Mouse (Mus musculus) urinary bladder, postnatal 25 days (tissue): ENCODE results near the gene Mindy2.
"Not testable (repeated sequence)": the region's sequence is repeated elsewhere in the genome, so short reads cannot be mapped to it uniquely, and the experiment has no call there.

Source experiments
- DNase-seq: peaks from one replicate; pipeline ENCODE4 v3.0.0; 2022; ENCODE audit warnings: low spot score

The Mindy2 gene

DNA sequence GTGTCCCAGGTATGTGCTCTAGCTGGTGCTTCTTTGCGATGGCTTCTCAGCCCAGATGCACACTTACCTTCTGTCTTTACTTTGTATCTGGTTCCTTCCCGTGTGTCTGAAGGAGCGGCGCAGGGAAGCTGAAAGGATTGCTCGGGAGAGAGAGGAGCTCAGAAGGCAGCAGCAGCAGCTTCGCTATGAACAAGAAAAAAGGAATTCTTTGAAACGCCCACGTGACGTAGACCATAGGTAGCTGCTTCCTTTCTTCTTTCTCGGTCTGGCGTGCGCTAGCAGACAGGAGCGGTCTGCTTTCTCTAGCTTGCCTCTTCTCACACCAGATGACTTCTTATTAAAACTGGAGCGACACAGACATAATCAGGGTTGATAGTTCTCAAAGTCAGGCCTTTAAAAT lies 72.3 kb downstream of the Mindy2 start:
- no peak for DNase-seq

DNA sequence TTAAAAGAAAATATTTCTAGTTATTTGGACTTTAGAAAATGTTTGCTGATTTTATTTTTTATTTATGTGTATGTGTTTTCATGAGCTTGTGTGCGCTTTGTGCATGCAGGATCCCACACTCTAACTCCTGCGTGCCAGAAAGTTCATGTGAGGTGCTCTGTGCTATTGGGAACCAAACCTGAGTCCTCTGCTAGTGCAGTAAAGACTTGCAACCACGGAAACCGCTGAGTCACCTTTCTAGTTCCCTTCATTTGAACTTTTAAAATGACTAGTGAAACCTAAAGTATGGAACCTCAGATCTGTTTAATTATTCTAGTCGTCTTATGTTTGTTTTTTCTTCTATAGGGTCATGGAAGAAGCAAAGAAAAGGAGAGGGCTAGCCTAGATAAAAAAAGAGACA lies 76.0 kb downstream of the Mindy2 start:
- DNase-seq, result no peak

DNA sequence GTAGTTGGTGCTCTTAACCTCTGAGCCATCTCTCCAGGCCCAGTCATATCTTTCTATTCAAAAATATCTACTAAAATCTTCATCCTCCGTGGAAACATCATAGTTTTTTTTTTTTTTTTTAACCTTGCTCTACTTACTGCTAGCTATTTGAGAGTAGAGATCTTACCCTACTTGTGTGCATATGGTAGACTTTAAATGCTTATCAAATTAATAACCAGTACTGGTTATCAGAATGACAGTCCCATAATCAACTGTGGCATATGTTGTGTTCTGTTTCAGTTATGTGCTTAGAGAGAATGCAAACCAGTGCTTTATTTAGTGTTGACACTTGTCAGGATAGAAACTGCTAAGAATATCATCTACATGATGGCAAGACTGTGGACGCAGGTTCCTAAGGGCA lies 78.9 kb downstream of the Mindy2 start:
- DNase-seq, result no peak

DNA sequence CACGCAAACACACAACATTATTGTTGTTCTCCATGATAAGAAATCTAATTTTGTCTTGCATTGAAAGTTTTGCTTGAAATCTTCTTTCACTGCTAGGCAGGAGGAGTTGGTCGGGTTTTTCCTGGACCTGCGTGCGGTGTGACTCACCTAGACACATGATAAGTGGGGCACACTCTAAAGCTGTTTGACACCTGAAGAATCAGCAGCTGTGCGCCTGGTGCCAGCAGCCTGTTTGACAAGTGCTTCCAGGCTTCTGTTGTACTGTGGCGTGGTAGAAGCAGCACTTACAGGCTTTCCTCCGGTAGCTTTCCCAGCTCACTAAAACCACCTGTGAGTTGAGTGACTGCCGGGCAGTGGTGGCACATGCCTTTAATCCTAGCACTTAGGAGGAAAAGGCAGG lies 86.6 kb downstream of the Mindy2 start:
- DNase-seq, result no peak

DNA sequence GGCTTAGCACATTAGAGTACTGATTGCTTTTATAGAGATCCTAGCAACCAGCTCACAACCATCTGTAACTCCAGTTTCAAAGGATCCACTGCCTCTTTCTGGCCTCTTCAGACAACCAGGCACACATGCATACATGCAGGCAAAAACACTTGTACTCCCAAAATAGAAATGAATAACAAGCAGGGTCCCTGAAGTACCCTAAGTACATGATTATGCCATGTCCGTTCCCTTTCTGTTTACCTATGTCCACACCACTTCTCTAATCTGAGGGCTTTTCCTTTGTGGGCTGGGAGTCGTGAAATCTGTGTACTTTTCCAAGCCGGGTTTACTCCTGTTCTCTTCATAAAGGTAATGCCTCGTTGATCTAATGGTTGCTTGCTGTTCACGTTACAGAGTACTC lies 89.3 kb downstream of the Mindy2 start:
- DNase-seq, result no peak

DNA sequence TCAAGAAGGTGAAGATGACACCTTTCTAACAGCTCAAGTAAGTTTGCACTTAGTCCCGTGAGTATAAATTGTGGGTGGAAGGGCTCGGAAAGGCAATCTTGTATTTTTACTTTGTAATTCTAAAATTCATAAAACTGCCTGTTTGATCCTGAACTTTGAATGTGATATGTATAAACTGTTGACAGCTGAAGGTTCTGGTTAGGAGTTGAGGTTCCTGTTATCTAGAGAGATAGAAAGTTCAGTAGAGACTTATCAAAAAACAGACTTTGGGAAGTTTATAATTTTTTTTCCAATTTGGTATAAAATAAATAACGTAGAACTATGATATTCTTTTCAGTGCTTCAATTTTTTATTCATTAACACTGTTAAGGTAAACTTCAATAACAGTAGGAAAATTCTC lies 94.1 kb downstream of the Mindy2 start:
- no peak for DNase-seq

DNA sequence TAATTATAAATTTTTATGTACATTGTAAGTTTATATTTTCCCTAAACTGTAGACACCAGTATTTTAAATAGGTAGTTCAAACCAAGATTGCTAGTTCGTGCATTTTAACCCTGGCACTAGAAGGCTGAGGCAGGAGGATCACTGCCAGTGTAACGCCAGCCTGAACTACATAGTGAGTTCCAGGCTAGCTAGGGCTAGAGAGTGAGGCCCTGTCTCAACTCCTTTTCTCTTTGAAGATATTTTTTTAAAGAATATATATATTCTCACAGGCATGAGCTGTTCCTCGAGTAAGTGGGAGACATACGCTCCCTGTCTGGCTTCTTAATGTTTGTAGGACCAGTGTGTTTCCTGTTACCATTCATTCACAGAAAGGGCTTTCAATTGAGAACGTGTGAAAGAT lies 100.2 kb downstream of the Mindy2 start:
- DNase-seq, result no peak

DNA sequence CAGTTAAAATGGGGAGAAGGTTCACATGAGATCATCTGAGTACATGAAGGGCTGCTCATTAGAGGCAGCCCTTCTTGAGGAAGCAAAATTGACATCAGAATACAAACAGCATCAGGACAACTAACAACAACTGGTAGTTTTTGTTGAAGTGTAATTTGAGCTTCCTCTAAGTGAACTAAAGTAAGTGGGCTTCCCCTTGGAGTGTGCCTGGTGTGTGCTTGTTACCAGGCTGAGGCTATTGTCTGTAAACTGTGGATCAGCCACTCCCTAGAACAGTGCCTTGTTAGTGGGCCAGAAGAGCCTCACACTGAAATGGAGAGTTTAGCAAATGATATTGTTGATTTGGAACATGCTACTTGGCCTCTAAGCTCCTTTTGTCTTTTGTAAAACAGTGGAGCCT lies 101.5 kb downstream of the Mindy2 start:
- DNase-seq, result no peak

DNA sequence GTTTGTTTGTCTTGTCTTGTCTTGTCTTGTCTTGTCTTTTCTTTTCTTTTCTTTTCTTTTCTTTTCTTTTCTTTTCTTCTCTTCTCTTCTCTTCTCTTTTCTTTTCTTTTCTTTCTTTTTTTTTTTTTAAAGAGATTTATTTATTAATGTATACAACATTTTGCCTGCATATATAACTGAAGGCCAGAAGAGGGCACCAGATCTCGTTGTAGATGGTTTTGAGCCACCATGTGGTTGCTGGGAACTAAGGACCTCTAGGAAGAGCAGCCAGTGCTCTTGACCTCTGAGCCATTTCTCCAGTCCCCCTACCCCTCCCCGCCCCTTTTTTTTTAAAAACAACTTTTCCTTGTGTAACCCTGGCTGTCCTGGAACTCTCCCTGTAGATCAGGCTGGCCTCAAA lies 104.7 kb downstream of the Mindy2 start:
- DNase-seq, result not testable (repeated sequence)

DNA sequence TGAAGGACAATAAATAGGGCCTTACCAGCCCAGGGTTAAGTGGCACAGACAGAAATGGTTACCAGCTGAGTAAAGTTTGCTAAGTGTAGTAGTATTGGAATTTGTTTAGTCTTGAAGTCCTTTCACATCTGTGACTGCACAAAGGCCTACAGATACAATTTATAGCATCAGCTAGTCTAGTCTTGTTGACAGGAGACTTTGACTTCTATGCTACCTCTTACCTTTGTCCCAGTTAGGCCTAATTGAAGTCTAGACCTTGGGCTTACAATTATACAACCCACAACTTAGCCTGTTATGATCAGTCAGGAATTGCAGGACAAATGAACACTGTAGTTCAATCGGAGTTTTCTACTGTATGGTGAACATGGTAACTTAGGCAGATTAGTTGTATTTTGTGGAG lies 105.5 kb downstream of the Mindy2 start:
- DNase-seq, result no peak
